Mouse (Mus musculus): ENCODE data around the gene Gm17349. TPM values are rescaled to one million over a fixed set of nuclear protein-coding genes. Genes with fewer than 3 reads are reported as not detected.
A peak's percentile ranks its signal among the peaks of the same experiment; 100 is the strongest.

The Gm17349 gene
- polyA plus RNA-seq, 1 experiment from 2014 or later, result not detected

DNA sequence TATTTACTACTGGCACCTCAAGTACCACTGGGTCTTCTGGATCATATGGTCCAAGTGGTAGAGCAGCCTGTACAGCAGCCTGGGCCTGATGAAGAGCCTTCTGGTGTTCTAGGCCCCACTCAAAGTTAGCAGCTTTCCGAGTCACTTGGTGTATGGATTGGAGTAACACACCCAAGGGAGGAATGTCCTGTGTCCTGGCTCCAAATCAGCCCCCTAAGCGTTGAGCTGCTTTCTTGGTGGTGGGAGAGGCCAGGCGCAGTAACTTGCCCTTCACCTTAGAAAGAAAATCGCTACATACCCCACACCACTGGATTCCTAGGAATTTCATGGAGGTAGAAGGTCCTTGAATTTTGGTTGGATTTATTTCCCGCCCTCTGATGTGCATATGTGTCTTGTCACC, 21.1 kb downstream of the Gm17349 start:
- Histone ChIP-seq H3K27me3 (replicated peaks) (0 out of 2 replicates have a peak, but pooled peaks cover 3% of the 10 kb centered on the region), H3K4me3 (no peak overlapping the region), H3K36me3 (peaks cover 22% of the 10 kb centered on the region; the same call in 1 of the 2 replicates), H3K4me2 (replicated peaks) (no peak overlapping the region), H3K9ac (no peak overlapping the region), H3K4me1 (peaks cover 3% of the 10 kb centered on the region; the same call in 1 of the 2 replicates), H3K27ac (no peak overlapping the region), H3K9me3 (no peaks in the 10 kb centered on the region)
- WGBS, result 94% methylated on average over 5 of the region's 5 CpGs
- ATAC-seq (ENCODE audit: low FRiP score, low read depth), result no peak

DNA sequence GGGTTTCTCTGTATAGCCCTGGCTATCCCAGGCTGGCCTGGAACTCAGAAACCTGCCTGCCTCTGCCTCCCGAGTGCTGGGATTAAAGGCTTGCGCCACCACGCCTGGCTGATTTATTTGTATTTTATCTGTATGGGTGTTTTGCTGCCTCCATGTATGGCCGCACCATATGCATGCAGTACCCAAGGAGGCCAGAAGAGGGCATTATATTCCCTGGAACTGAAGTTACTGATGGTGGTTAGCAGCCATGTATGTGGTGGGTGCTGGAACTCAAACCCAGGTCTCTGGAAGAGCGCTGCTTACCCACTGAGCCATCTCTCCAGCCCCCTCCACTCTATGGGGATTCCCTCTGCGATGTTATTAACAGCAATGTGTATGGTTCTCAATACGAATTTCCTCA, 22.4 kb downstream of the Gm17349 start:
- Histone ChIP-seq H3K9me3 (no peaks in the 10 kb centered on the region), H3K36me3 (peaks cover 22% of the 10 kb centered on the region; the same call in 1 of the 2 replicates), H3K4me1 (peaks cover 13% of the 10 kb centered on the region), H3K27me3 (replicated peaks) (0 out of 2 replicates have a peak, but pooled peaks cover 3% of the 10 kb centered on the region), H3K4me2 (replicated peaks) (no peak overlapping the region), H3K27ac (no peak overlapping the region), H3K4me3 (no peak overlapping the region), H3K9ac (no peak overlapping the region)
- 93% methylated on average over 7 of the region's 7 CpGs for WGBS
- ATAC-seq (ENCODE audit: low FRiP score, low read depth), result no peak

DNA sequence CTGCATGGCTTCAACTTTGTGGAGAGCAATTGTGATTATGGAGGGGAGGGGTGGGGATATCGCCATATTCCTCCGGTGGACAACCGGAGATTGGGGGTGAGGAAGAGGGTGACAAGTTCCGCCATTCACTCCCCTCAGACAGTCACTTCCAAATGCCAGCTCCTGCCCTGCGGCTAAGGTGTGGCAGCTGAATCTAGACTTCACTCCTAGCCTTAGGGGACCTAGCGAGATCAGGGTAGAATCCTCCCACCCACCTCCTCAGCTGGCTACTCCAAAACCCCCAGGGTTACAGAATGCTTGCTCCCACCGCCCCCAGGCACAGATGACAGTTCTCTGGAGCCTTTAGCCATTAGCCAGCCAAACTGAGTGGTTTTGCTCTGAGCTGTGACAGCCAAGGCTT, 26.3 kb downstream of the Gm17349 start:
- no peak overlapping the region for H3K4me3 ChIP-seq
- H3K4me2 ChIP-seq (replicated peaks), result peak overlapping the region; percentile 14; the same call in 1 of the 2 replicates
- peaks cover 35% of the 10 kb centered on the region for H3K4me1 ChIP-seq
- H3K27me3 ChIP-seq (replicated peaks), result 0 out of 2 replicates have a peak, but pooled peaks cover 3% of the 10 kb centered on the region
- no peak for ATAC-seq (ENCODE audit: low FRiP score, low read depth)
- H3K9ac ChIP-seq, result no peak overlapping the region
- no peak overlapping the region for H3K27ac ChIP-seq
- H3K9me3 ChIP-seq, result no peaks in the 10 kb centered on the region
- 58% methylated on average over 7 of the region's 7 CpGs for WGBS
- H3K36me3 ChIP-seq, result peaks cover 7% of the 10 kb centered on the region; the same call in 1 of the 2 replicates

DNA sequence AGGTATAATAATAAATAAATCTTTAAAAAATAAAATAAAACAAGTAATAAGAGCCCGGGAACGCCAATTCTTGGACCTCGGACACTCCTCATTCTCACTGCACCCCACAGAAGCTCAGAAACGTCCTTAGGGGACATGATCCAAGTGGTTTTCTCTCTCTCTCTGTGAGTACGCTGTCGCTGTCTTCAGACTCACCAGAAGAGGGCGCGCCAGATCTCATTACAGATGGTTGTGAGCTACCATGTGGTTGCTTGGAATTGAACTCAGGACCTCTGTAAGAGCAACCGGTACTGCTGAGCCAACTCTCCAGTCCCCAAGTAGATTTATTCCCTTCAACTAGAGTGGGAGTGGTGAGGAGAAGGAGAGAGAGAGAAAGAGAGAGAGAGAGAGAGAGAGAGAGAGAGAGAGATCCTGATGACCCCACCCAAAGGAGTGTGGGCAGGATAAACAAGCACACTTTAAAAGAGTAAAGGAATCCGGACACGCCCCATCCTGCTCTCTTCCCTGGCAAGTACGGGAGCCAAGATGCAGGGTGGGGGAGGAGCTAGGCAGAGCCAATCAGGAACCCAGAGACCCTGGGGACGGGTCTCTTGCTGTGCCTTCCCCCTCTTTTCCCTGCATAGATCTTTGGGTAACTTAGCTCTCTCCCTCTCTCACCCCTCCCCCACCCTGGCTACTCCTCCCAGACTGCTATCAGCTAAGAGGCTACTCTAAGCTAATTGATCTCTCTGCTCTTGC, 27.1 kb downstream of the Gm17349 start:
- Histone ChIP-seq H3K9ac (no peak overlapping the region), H3K4me1 (peaks cover 42% of the 10 kb centered on the region), H3K36me3 (peaks cover 8% of the 10 kb centered on the region; the same call in 1 of the 2 replicates), H3K4me3 (no peak overlapping the region), H3K9me3 (no peaks in the 10 kb centered on the region), H3K4me2 (replicated peaks) (peak overlapping the region; percentile 14; the same call in 1 of the 2 replicates), H3K27me3 (replicated peaks) (0 out of 2 replicates have a peak, but pooled peaks cover 3% of the 10 kb centered on the region), H3K27ac (no peak overlapping the region)
- 0 out of 2 replicates have a peak, but pooled peaks have one; percentile 52 for ATAC-seq (ENCODE audit: low FRiP score, low read depth)
- 14% methylated on average over 13 of the region's 13 CpGs for WGBS

DNA sequence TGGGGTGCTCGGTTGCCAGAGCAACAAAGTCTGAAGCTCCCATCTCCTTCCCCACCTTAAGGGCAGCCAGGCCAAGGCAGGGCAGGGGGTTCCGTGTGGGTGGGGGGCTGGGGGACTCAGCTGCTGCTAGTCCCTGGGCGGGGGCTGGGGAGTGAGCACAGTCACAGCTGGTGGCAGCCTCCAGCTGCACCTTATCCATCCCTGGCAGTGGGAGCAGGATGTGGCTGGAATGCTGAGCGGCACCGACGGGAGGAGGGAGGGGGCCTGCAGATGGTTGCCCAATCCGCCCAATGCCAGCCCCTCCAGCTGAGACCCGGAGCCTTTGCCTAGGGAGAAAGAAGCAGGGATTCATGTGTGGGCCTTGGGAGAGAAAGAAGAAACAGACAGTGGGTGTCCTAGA, 28.2 kb downstream of the Gm17349 start:
- Histone ChIP-seq H3K4me1 (peaks cover 50% of the 10 kb centered on the region), H3K4me3 (no peak overlapping the region), H3K9ac (0 out of 2 replicates have a peak overlapping the region, but pooled peaks have one; percentile 33), H3K4me2 (replicated peaks) (peak overlapping the region; percentile 44), H3K27ac (peak overlapping the region; percentile 66), H3K27me3 (replicated peaks) (peaks cover 3% of the 10 kb centered on the region; the same call in 1 of the 2 replicates), H3K36me3 (peaks cover 4% of the 10 kb centered on the region; the same call in 1 of the 2 replicates), H3K9me3 (no peaks in the 10 kb centered on the region)
- WGBS, result 25% methylated on average over 8 of the region's 8 CpGs
- peak; percentile 85 for ATAC-seq (ENCODE audit: low FRiP score, low read depth)

DNA sequence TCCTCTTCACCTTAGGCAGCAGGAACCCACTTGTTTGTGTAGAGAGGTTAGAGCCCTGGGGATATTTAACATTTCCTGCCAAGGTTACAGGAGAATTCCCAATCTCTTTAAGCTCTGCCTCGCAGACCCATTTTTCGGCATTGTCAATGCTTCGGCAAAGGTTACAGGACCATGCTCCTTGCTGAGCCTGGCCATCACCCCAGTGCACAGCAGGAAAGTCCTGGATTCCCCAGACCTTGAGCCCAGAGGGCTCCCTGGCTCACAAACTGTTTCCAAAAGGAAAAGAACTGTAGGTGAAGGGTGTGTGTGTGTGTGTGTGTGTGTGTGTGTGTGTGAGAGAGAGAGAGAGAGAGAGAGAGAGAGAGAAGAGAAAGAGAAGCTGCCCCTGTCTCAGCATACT, 30.4 kb downstream of the Gm17349 start:
- H3K4me2 ChIP-seq (replicated peaks), result peak overlapping the region; percentile 40
- H3K9ac ChIP-seq, result no peak overlapping the region
- ATAC-seq (ENCODE audit: low FRiP score, low read depth), result no peak
- H3K27me3 ChIP-seq (replicated peaks), result peaks cover 25% of the 10 kb centered on the region
- no peaks in the 10 kb centered on the region for H3K9me3 ChIP-seq
- no peak overlapping the region for H3K27ac ChIP-seq
- no peak overlapping the region for H3K4me3 ChIP-seq
- WGBS, result 84% methylated on average over 3 of the region's 3 CpGs
- H3K4me1 ChIP-seq, result peaks cover 66% of the 10 kb centered on the region
- H3K36me3 ChIP-seq, result peaks cover 4% of the 10 kb centered on the region; the same call in 1 of the 2 replicates

DNA sequence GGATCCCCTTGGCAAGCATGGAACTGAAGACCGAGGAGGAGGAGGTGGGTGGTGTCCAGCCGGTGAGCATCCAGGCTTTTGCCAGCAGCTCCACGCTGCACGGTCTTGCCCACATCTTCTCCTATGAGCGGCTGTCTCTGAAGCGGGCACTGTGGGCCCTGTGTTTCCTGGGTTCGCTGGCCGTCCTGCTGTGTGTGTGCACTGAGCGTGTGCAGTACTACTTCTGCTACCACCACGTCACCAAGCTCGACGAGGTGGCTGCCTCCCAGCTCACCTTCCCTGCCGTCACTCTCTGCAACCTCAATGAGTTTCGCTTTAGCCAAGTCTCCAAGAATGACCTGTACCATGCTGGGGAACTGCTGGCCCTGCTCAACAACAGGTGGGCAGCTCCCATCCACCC, 33.5 kb downstream of the Gm17349 start:
- Histone ChIP-seq H3K4me3 (peak overlapping the region; percentile 78; the same call in 1 of the 2 replicates), H3K27ac (no peak overlapping the region)
- WGBS, result 75% methylated on average over 14 of the region's 14 CpGs

DNA sequence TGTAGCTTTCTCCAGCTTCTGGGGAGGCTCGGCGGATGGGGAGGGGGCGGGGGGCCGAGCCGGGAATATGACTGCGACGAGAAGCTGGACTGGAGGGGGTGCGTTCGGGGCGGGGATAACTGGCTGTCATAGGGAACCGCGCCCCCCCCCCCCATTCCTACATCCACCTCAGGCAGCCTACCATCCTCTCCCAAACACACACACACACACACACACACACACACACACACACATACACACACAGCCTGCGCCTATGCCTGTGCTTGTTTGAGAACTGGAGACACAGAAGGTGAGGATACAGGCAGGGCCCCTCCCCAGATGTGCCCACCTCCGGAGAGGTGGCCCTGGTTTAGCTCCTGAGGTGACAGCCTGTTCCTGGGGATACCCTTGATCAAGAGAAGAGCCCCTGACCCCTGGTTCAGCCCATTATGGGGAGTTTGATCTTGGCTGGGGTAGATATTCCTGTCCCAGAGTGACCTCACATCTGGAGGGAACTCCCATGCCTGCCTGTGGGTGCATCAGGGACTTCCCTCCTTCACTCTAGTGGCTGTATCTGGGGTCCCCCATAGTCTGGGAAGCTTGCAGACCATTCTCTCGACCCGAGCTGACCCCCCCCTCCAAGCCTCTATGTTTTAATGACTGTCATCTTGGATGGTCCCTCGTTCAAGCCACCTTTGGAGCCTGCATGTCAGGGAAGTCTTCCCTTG, 34.2 kb downstream of the Gm17349 start:
- 7% methylated on average over 14 of the region's 17 CpGs for WGBS
- Histone ChIP-seq H3K4me1 (peaks cover 59% of the 10 kb centered on the region), H3K27me3 (replicated peaks) (peaks cover 31% of the 10 kb centered on the region), H3K36me3 (peaks cover 4% of the 10 kb centered on the region; the same call in 1 of the 2 replicates), H3K9ac (peak overlapping the region; percentile 95), H3K27ac (peak overlapping the region; percentile 74; the same call in 1 of the 2 replicates), H3K4me2 (replicated peaks) (peak overlapping the region; percentile 93), H3K4me3 (peak overlapping the region; percentile 78), H3K9me3 (no peaks in the 10 kb centered on the region)
- ATAC-seq (ENCODE audit: low FRiP score, low read depth), result 0 out of 2 replicates have a peak, but pooled peaks have one; percentile 10

More for the DNA sequence above, 33.5 kb downstream of the Gm17349 start:
- H3K9me3 ChIP-seq, result no peaks in the 10 kb centered on the region
- H3K27me3 ChIP-seq (replicated peaks), result peaks cover 31% of the 10 kb centered on the region
- H3K4me2 ChIP-seq (replicated peaks), result peak overlapping the region; percentile 93
- peaks cover 58% of the 10 kb centered on the region for H3K4me1 ChIP-seq
- H3K9ac ChIP-seq, result peak overlapping the region; percentile 95
- H3K36me3 ChIP-seq, result peaks cover 4% of the 10 kb centered on the region; the same call in 1 of the 2 replicates
- no peak for ATAC-seq (ENCODE audit: low FRiP score, low read depth)

DNA sequence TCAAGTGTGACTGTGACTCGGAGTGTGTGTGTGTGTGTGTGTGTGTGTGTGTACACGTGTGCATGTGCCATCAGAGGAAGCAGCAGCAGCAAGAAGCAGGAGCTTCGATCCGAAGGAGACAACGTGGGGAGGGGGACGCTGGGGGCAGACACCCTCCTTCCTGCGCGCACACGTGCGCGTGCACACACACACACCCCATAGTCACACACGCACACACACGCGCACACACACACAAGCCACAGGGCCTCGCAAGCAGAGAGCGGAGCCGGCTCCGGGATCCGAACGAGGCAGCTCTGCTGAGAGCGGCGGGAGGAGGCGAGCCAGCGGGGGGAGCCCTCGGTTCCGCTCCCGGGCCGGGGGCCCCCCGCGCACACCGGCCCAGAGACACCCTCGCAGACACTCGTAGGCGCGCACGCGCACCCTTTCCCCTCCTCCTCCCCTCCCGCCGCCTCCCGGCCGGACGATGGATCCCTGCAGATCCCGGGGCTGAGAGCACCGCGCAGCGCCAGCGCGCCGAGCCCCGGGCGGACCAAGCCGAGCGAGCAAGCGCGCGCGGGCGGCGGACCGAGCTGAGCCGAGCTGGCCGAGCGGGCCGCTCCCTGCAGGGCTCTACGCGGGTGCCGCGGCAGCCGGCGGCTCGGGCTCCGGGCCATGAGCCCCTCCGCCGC, 35.0 kb downstream of the Gm17349 start, which contains the start of gene Asic1:
Asic1 (plus strand) TSS at position 215 of the 668 bp plus-strand sequence.
- WGBS, result 2% methylated on average over 65 of the region's 74 CpGs
- ATAC-seq (ENCODE audit: low FRiP score, low read depth), result peak; percentile 39
- Histone ChIP-seq H3K4me1 (peaks cover 61% of the 10 kb centered on the region), H3K4me2 (replicated peaks) (peak within 1 kb of the TSS; percentile 93), H3K36me3 (peaks cover 4% of the 10 kb centered on the region; the same call in 1 of the 2 replicates), H3K27me3 (replicated peaks) (peaks cover 31% of the 10 kb centered on the region), H3K4me3 (peak within 1 kb of the TSS; percentile 78), H3K9me3 (no peaks in the 10 kb centered on the region), H3K27ac (peak within 1 kb of the TSS; percentile 74), H3K9ac (peak within 1 kb of the TSS; percentile 95)

DNA sequence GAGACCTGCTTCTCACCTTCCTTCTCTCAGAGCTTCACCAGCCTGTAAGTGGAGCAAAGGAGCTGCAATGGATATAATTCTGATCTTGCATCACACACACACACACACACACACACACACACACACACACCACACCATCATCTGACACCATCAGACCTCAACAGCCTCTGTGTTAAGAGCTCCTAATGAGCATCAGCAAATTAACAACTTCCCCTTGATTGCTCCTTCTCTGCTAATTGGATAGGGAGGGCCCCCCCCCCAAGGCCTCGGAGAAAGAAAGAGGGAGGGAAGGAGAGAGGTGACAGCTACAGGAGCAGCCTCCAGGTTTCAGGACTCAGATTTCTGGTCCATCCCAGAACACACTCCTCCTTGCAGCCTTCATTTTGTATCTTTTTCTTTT, 35.9 kb downstream of the Gm17349 start:
- WGBS, result 0% methylated on average over 1 of the region's 1 CpGs
- ATAC-seq (ENCODE audit: low FRiP score, low read depth), result no peak
- Histone ChIP-seq H3K27me3 (replicated peaks) (peaks cover 31% of the 10 kb centered on the region), H3K4me1 (peaks cover 66% of the 10 kb centered on the region), H3K4me2 (replicated peaks) (peak overlapping the region; percentile 93), H3K9ac (0 out of 2 replicates have a peak overlapping the region, but pooled peaks have one; percentile 95), H3K36me3 (peaks cover 4% of the 10 kb centered on the region; the same call in 1 of the 2 replicates), H3K4me3 (no peak overlapping the region), H3K9me3 (no peaks in the 10 kb centered on the region), H3K27ac (0 out of 2 replicates have a peak overlapping the region, but pooled peaks have one; percentile 74)

DNA sequence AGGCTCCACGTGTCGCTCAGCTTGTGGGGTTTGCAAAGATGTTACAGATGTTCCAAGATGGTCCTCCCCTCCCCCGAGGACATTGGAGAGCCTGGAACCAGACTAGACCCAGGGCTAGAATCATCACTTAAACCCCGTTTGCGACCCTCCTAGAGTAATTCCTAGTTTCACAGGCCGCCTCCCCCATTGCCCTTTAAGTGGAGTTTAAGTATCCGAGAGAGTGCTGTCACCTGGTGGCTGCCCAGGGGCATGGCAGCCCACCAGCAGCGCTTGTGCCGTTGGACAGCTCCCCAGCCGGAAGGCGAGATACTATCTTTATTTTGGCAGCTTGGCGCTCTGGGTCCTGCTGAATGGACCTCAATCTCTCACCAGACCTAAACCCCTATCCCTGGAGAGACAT, 36.4 kb downstream of the Gm17349 start:
- ATAC-seq (ENCODE audit: low FRiP score, low read depth), result no peak; the same call in 1 of the 2 replicates
- H3K36me3 ChIP-seq, result peaks cover 2% of the 10 kb centered on the region; the same call in 1 of the 2 replicates
- H3K27me3 ChIP-seq (replicated peaks), result peaks cover 31% of the 10 kb centered on the region
- 0 out of 2 replicates have a peak overlapping the region, but pooled peaks have one; percentile 17 for H3K9ac ChIP-seq
- under 1% methylated on average over 12 of the region's 12 CpGs for WGBS
- H3K27ac ChIP-seq, result no peak overlapping the region
- no peak overlapping the region for H3K4me3 ChIP-seq
- no peaks in the 10 kb centered on the region for H3K9me3 ChIP-seq
- peaks cover 68% of the 10 kb centered on the region for H3K4me1 ChIP-seq
- H3K4me2 ChIP-seq (replicated peaks), result peak overlapping the region; percentile 93
